Mouse (Mus musculus): ENCODE measurements around the gene Olfr1180.
"Not testable (repeated sequence)": the region's sequence is repeated elsewhere in the genome, so short reads cannot be mapped to it uniquely, and the experiment has no call there.

DNA sequence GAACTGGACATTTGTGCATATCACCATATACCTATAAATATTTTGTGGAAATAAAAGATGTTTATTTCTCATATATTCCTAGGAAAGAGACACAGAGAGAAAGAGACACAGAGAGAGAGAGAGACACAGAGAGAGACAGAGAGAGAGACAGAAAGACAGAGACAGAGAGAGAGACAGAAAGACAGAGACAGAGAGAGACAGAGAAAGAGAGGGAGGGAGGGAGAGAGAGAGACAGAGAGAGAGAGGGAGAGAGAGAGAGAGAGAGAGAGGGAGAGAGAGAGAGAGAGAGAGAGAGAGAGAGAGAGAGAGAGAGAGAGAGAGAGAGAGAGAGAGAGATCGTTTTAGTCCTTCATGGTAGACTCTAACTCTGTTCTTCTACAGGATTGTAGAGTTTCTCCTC, 35.6 kb upstream of the Olfr1180 start, which contains the start of gene Olfr1183:
- TF ChIP-seq CTCF (IDR thresholded peaks at IDR 0.05; ENCODE audit: low read depth, low read length); GATA2 (IDR thresholded peaks at IDR 0.05; ENCODE audit: borderline replicate concordance, low read depth, low read length); POLR2AphosphoS5 (IDR thresholded peaks at IDR 0.05; ENCODE audit: insufficient replicate concordance, low read depth, low read length); TAL1 (conservative IDR thresholded peaks at IDR 0.05; ENCODE audit: low read depth, low read length); GATA1 (IDR thresholded peaks at IDR 0.05; ENCODE audit: borderline replicate concordance, low read length): not testable (repeated sequence)
